Mouse (Mus musculus) bone marrow, adult 2 months (tissue): ENCODE data around the gene Arhgap15.

Source experiments
- CTCF ChIP-seq: fragments of 200-500 bp; IDR thresholded peaks from 2 replicates; pipeline ENCODE4 v1.5.1; 2011; ENCODE audit warnings: low read length, control low read depth; ENCODE audit not compliant: control insufficient read depth, insufficient read depth
- POLR2A ChIP-seq: fragments of 200-500 bp; IDR thresholded peaks from 2 replicates; pipeline ENCODE4 v1.6.1; 2011; ENCODE audit warnings: low read depth, mild to moderate bottlenecking, control low read depth, low read length, borderline replicate concordance; ENCODE audit not compliant: control insufficient read depth

- TF ChIP-seq POLR2A (no peak), CTCF (no peak)
These were observed 35.9 kb upstream of the Arhgap15 start for GRCm38 (mm10) chr2:43712611-43713138.
